Mouse (Mus musculus) midbrain, embryonic 14.5 days (tissue): Measurements from ENCODE around the gene Clip2. TPM values are rescaled to one million over a fixed set of nuclear protein-coding genes. Genes with fewer than 3 reads are reported as not detected.

Experiments
- ATAC-seq: fragments of 200-750 bp; cut with Nextera tagmentation; 2 replicates; pipeline ENCODE4 v1.8.0; 2017; ENCODE audit warnings: moderate number of reproducible peaks, moderate library complexity; ENCODE audit not compliant: low FRiP score, low TSS enrichment
- DNase-seq: peaks from one replicate; pipeline ENCODE4 v3.0.0-alpha.2; 2015
- H3K27ac ChIP-seq: fragments of 300-500 bp; sonication (generic); replicated peaks from 2 replicates; pipeline ENCODE4 v1.5.1; 2014; ENCODE audit warnings: mild to moderate bottlenecking, low read depth, low read length, moderate library complexity
- H3K27me3 ChIP-seq: fragments of 300-500 bp; sonication (generic); 2 replicates; pipeline ENCODE4 v1.6.1; 2014; ENCODE audit warnings: low read length, control low read depth, mixed read lengths; ENCODE audit not compliant: control insufficient read depth, insufficient read depth
- H3K36me3 ChIP-seq: fragments of 300-500 bp; sonication (generic); 2 replicates; pipeline ENCODE4 v1.6.1; 2014; ENCODE audit warnings: low read length, control low read depth; ENCODE audit not compliant: control insufficient read depth, insufficient read depth
- H3K4me1 ChIP-seq: fragments of 300-500 bp; sonication (generic); 2 replicates; pipeline ENCODE4 v1.6.1; 2014; ENCODE audit warnings: mild to moderate bottlenecking, antibody characterized with exemption, low read length, control low read depth; ENCODE audit not compliant: control insufficient read depth, insufficient read depth
- H3K4me2 ChIP-seq: fragments of 300-500 bp; sonication (generic); 2 replicates; pipeline ENCODE4 v1.6.1; 2014; ENCODE audit warnings: mild to moderate bottlenecking, low read length, moderate library complexity
- H3K4me3 ChIP-seq: fragments of 300-500 bp; sonication (generic); replicated peaks from 2 replicates; pipeline ENCODE4 v1.5.1; 2014; ENCODE audit warnings: low read depth, low read length
- H3K9ac ChIP-seq: fragments of 300-500 bp; sonication (generic); replicated peaks from 2 replicates; pipeline ENCODE4 v1.6.1; 2014; ENCODE audit warnings: mild to moderate bottlenecking, low read length, moderate library complexity
- H3K9me3 ChIP-seq: fragments of 300-500 bp; sonication (generic); 2 replicates; pipeline ENCODE4 v1.6.1; 2016; ENCODE audit warnings: low read length, control low read depth, mixed read lengths; ENCODE audit not compliant: control insufficient read depth
- WGBS: fragments of 180-500 bp; shearing (Covaris S2); extraction: QIAGEN DNeasy Blood & Tissue Kit; methylation state at CpG from one replicate; pipeline ENCODE4 v1.1.7; 2014; 5-methylcytosine and 5-hydroxymethylcytosine counted together
- polyA plus RNA-seq: library from polyadenylated mRNA; unstranded; fragments of >200 nt; fragmentation: Nextera tagmentation; extraction: Ambion mirVana; gene quantifications from 2 replicates; pipeline ENCODE4 v1.2.1, GENCODE M21; 2014

Gene Clip2
- polyA plus RNA-seq, 1 experiment from 2014 or later: 18.2 TPM

GRCm38 (mm10) chr5:134468158-134468765 is 84.0 kb downstream of the Clip2 start:
- ATAC-seq (no peak), DNase-seq (no peak)
- 65% methylated on average over 10 of the region's 10 CpGs for WGBS
- Histone ChIP-seq H3K4me2 (no peak overlapping the region), H3K4me1 (peaks cover 12% of the 10 kb centered on the region), H3K4me3 (no peak overlapping the region), H3K27me3 (no peaks in the 10 kb centered on the region), H3K36me3 (no peaks in the 10 kb centered on the region), H3K9me3 (no peaks in the 10 kb centered on the region), H3K27ac (no peak overlapping the region), H3K9ac (no peak overlapping the region)

- Histone ChIP-seq H3K4me2 (no peak overlapping the region), H3K9me3 (no peaks in the 10 kb centered on the region), H3K4me3 (no peak overlapping the region), H3K4me1 (peaks cover 12% of the 10 kb centered on the region), H3K9ac (no peak overlapping the region), H3K36me3 (no peaks in the 10 kb centered on the region), H3K27me3 (no peaks in the 10 kb centered on the region), H3K27ac (no peak overlapping the region)
- ATAC-seq (no peak), DNase-seq (peak; percentile 51)
- WGBS: 54% methylated on average over 8 of the region's 8 CpGs
Observed at GRCm38 (mm10) chr5:134467030-134467549, 85.1 kb downstream of the Clip2 start.

- DNase-seq: peak; percentile 71
- 8% methylated on average over 21 of the region's 21 CpGs for WGBS
Observed at GRCm38 (mm10) chr5:134466296-134467029, 85.8 kb downstream of the Clip2 start.

GRCm38 (mm10) chr5:134465197-134465596 is 87.0 kb downstream of the Clip2 start:
- H3K27ac ChIP-seq: no peak overlapping the region
- DNase-seq (no peak), ATAC-seq (no peak)
- no peaks in the 10 kb centered on the region for H3K9me3 ChIP-seq
- H3K9ac ChIP-seq: no peak overlapping the region
- H3K36me3 ChIP-seq: no peaks in the 10 kb centered on the region
- 83% methylated on average over 1 of the region's 1 CpGs for WGBS
- no peak overlapping the region for H3K4me2 ChIP-seq
- peaks cover 12% of the 10 kb centered on the region for H3K4me1 ChIP-seq
- H3K4me3 ChIP-seq: no peak overlapping the region
- H3K27me3 ChIP-seq: no peaks in the 10 kb centered on the region

More at GRCm38 (mm10) chr5:134466296-134467029, 85.8 kb downstream of the Clip2 start:
- Histone ChIP-seq H3K4me1 (peaks cover 12% of the 10 kb centered on the region), H3K4me2 (peak overlapping the region; percentile 27; the same call in 1 of the 2 replicates), H3K9me3 (no peaks in the 10 kb centered on the region), H3K4me3 (no peak overlapping the region), H3K36me3 (no peaks in the 10 kb centered on the region), H3K27ac (peak overlapping the region; percentile 64), H3K27me3 (no peaks in the 10 kb centered on the region), H3K9ac (no peak overlapping the region)
- peak; percentile 20; the same call in 1 of the 2 replicates for ATAC-seq

- H3K4me3 ChIP-seq: no peak overlapping the region
- H3K27ac ChIP-seq: no peak overlapping the region
- ATAC-seq (no peak), DNase-seq (no peak)
- no peak overlapping the region for H3K4me2 ChIP-seq
- H3K36me3 ChIP-seq: no peaks in the 10 kb centered on the region
- H3K4me1 ChIP-seq: peaks cover 12% of the 10 kb centered on the region
- 88% methylated on average over 5 of the region's 5 CpGs for WGBS
- H3K9me3 ChIP-seq: no peaks in the 10 kb centered on the region
- H3K9ac ChIP-seq: no peak overlapping the region
- no peaks in the 10 kb centered on the region for H3K27me3 ChIP-seq
Observed at GRCm38 (mm10) chr5:134464225-134464624, 88.0 kb downstream of the Clip2 start.

GRCm38 (mm10) chr5:134462731-134463130 is 89.5 kb downstream of the Clip2 start:
- Histone ChIP-seq H3K4me2 (no peak overlapping the region), H3K4me3 (no peak overlapping the region), H3K36me3 (no peaks in the 10 kb centered on the region), H3K4me1 (peaks cover 12% of the 10 kb centered on the region), H3K9ac (no peak overlapping the region), H3K9me3 (no peaks in the 10 kb centered on the region), H3K27ac (no peak overlapping the region), H3K27me3 (no peaks in the 10 kb centered on the region)
- ATAC-seq (no peak), DNase-seq (no peak)
- WGBS: 76% methylated on average over 8 of the region's 8 CpGs

GRCm38 (mm10) chr5:134462316-134462715 is 89.9 kb downstream of the Clip2 start:
- no peak overlapping the region for H3K9ac ChIP-seq
- 80% methylated on average over 2 of the region's 2 CpGs for whole genome bisulfite sequencing
- no peak overlapping the region for H3K4me2 ChIP-seq
- H3K4me1 ChIP-seq: peaks cover 12% of the 10 kb centered on the region
- no peaks in the 10 kb centered on the region for H3K27me3 ChIP-seq
- no peak overlapping the region for H3K27ac ChIP-seq
- ATAC-seq: no peak
- DNase-seq: no peak
- H3K9me3 ChIP-seq: no peaks in the 10 kb centered on the region
- no peaks in the 10 kb centered on the region for H3K36me3 ChIP-seq
- no peak overlapping the region for H3K4me3 ChIP-seq

- Histone ChIP-seq H3K36me3 (no peaks in the 10 kb centered on the region), H3K9me3 (no peaks in the 10 kb centered on the region), H3K4me1 (no peaks in the 10 kb centered on the region), H3K4me3 (no peak overlapping the region), H3K9ac (no peak overlapping the region), H3K4me2 (no peak overlapping the region), H3K27me3 (no peaks in the 10 kb centered on the region), H3K27ac (no peak overlapping the region)
- DNase-seq: no peak
- 94% methylated on average over 4 of the region's 4 CpGs for whole genome bisulfite sequencing
- no peak for ATAC-seq
Observed at GRCm38 (mm10) chr5:134460546-134460945, 91.7 kb downstream of the Clip2 start.

GRCm38 (mm10) chr5:134459096-134459495 is 93.1 kb downstream of the Clip2 start:
- no peak overlapping the region for H3K9ac ChIP-seq
- H3K4me2 ChIP-seq: no peak overlapping the region
- DNase-seq (no peak), ATAC-seq (no peak)
- 85% methylated on average over 7 of the region's 7 CpGs for WGBS
- H3K27ac ChIP-seq: no peak overlapping the region
- H3K36me3 ChIP-seq: no peaks in the 10 kb centered on the region
- H3K4me1 ChIP-seq: peaks cover 14% of the 10 kb centered on the region
- H3K4me3 ChIP-seq: no peak overlapping the region
- H3K9me3 ChIP-seq: no peaks in the 10 kb centered on the region
- H3K27me3 ChIP-seq: no peaks in the 10 kb centered on the region
